Mouse (Mus musculus): ENCODE data around the gene Ceacam18. TPM values are rescaled to one million over a fixed set of nuclear protein-coding genes. Genes with fewer than 3 reads are reported as not detected.
A peak's percentile ranks its signal among the peaks of the same experiment; 100 is the strongest.

Ceacam18 gene
- polyA plus RNA-seq, 1 experiment: not detected

DNA sequence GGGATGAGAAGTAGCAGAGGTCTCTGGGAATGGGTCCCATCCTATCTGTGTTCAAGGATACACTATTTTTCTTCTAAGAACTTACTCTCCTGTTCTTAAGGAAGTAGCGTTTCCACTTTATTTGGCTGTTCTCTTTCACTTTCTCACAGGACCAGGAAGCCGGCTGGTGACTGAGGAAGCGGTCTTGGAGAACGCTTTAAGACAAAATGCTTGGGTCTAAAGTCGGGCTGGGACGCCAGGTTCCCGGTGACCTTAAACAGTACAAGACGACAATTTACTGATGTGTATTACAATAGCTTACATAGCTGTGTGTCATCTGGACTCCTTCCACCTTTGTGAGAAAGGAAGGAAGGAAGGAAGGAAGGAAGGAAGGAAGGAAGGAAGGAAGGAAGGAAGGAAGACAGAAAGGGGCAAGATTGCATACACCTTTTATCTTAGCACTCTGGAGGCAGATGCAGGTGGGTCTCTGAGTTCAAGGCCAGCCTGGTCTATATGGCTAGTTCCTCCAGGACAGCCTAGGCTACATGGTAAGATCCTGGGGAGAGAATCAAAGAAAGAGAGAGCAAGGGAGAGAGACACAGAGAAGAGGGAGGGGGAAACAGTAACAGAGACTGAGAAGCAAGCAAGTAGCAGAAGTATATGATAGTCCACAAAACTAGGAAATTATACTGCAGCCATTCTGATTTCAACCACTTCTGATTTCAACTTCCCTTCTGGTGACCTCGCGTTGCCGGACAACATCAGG is 36.7 kb downstream of the Ceacam18 start:
- H3ac ChIP-seq (ENCODE audit: control insufficient read depth, insufficient read length): peak overlapping the region; percentile 61
- H3K36me3 ChIP-seq (ENCODE audit: control insufficient read depth, insufficient read depth): peaks cover 4% of the 10 kb centered on the region
- H3K4me2 ChIP-seq (ENCODE audit: low read depth): peak overlapping the region; percentile 72
- H3K27me3 ChIP-seq (ENCODE audit: control insufficient read depth, insufficient read depth, insufficient read length): no peaks in the 10 kb centered on the region
- TF ChIP-seq USF1 (IDR thresholded peaks at IDR 0.05; ENCODE audit: low read depth): no peak
- TF ChIP-seq TCF3 (IDR thresholded peaks at IDR 0.05; ENCODE audit: insufficient read length, low read depth): no peak
- TF ChIP-seq CEBPB (IDR thresholded peaks at IDR 0.05; ENCODE audit: insufficient read depth, poor library complexity, severe bottlenecking): no peak
- no peak for TF ChIP-seq TCF12 (IDR thresholded peaks at IDR 0.05; ENCODE audit: insufficient read depth, poor library complexity, severe bottlenecking)
- TF ChIP-seq MAX (IDR thresholded peaks at IDR 0.05; ENCODE audit: low read depth): no peak
- TF ChIP-seq MYOG (IDR thresholded peaks at IDR 0.05; ENCODE audit: control insufficient read depth in 1 of 3, insufficient read depth in 1 of 3, insufficient read length in 2 of 3, low read depth in 2 of 3): no peak
- no peak for TF ChIP-seq E2F4 (IDR thresholded peaks at IDR 0.05; ENCODE audit: insufficient read depth)
- no peak for TF ChIP-seq MYOD1 (IDR thresholded peaks at IDR 0.05; ENCODE audit: control insufficient read depth in 1 of 3, insufficient read length in 2 of 3, low read depth in 2 of 3)
- no peak for TF ChIP-seq REST (IDR thresholded peaks at IDR 0.05; ENCODE audit: insufficient read depth, insufficient read length)
- TF ChIP-seq SRF (IDR thresholded peaks at IDR 0.05; ENCODE audit: control insufficient read depth, insufficient read length, low read depth): no peak
- TF ChIP-seq POLR2A (IDR thresholded peaks at IDR 0.05; ENCODE audit: insufficient read length, low read depth): no peak
- TF ChIP-seq POLR2AphosphoS2 (IDR thresholded peaks at IDR 0.05; ENCODE audit: insufficient read length, low read depth): no peak
- peak overlapping the region; percentile 61 for H3K4me3 ChIP-seq
- peaks cover 20% of the 10 kb centered on the region for H3K79me2 ChIP-seq (ENCODE audit: control insufficient read depth, insufficient read depth)

DNA sequence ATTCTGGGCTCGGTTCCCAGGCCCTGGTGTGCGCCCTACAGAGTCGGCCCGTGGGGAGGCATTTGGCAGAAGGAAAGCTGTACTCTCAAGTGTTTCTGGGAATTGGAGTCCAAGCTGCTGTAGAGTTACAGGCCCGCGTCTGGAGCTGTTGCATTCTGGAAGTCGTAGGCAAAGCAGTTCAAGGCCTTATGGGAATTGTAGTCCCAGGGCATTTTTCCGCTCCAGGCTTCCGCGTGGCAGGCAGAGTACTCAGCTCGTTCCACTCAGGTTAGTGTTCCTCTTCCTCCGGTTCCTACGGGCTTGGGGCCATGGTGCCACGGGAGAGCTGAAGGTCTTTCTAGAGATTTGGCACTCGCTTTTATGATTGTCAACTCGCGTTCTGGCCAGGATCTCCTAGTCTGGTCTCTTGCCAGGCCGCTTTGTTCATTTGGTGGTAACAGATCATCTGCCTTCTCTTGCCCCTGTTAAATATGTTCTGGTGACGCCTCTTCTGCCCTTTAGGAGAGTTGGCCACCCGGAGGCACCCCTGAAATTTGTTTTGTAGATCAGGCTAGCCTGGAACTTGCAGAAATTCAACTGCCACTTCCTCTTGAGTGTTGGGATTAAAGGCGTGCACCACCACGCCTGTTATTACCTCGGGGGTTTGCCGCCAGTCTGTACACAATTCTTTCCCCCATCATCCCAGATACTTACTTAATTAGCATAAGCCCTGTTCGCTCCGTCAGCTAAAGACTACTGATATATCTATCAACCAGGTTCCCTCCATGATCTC is 37.5 kb downstream of the Ceacam18 start, which contains the start of gene Ctu1:
Gene Ctu1, plus strand, starts transcription at position 208 of the 772 bp plus-strand sequence.
- Histone ChIP-seq H3K4me3 (peak within 1 kb of the TSS; percentile 61), H3ac (ENCODE audit: control insufficient read depth, insufficient read length) (peak within 1 kb of the TSS; percentile 61), H3K79me2 (ENCODE audit: control insufficient read depth, insufficient read depth) (peaks cover 20% of the 10 kb centered on the region), H3K4me2 (ENCODE audit: low read depth) (peak within 1 kb of the TSS; percentile 82), H3K36me3 (ENCODE audit: control insufficient read depth, insufficient read depth) (peaks cover 5% of the 10 kb centered on the region), H3K27me3 (ENCODE audit: control insufficient read depth, insufficient read depth, insufficient read length) (no peaks in the 10 kb centered on the region)
- TF ChIP-seq TCF3 (IDR thresholded peaks at IDR 0.05; ENCODE audit: insufficient read length, low read depth): no peak
- no peak for TF ChIP-seq MYOG (IDR thresholded peaks at IDR 0.05; ENCODE audit: control insufficient read depth in 1 of 3, insufficient read depth in 1 of 3, insufficient read length in 2 of 3, low read depth in 2 of 3)
- no peak for TF ChIP-seq POLR2AphosphoS2 (IDR thresholded peaks at IDR 0.05; ENCODE audit: insufficient read length, low read depth)
- no peak for TF ChIP-seq USF1 (IDR thresholded peaks at IDR 0.05; ENCODE audit: low read depth)
- no peak for TF ChIP-seq MYOD1 (IDR thresholded peaks at IDR 0.05; ENCODE audit: control insufficient read depth in 1 of 3, insufficient read length in 2 of 3, low read depth in 2 of 3)
- peak; percentile 61 for TF ChIP-seq POLR2A (IDR thresholded peaks at IDR 0.05; ENCODE audit: insufficient read length, low read depth)

DNA sequence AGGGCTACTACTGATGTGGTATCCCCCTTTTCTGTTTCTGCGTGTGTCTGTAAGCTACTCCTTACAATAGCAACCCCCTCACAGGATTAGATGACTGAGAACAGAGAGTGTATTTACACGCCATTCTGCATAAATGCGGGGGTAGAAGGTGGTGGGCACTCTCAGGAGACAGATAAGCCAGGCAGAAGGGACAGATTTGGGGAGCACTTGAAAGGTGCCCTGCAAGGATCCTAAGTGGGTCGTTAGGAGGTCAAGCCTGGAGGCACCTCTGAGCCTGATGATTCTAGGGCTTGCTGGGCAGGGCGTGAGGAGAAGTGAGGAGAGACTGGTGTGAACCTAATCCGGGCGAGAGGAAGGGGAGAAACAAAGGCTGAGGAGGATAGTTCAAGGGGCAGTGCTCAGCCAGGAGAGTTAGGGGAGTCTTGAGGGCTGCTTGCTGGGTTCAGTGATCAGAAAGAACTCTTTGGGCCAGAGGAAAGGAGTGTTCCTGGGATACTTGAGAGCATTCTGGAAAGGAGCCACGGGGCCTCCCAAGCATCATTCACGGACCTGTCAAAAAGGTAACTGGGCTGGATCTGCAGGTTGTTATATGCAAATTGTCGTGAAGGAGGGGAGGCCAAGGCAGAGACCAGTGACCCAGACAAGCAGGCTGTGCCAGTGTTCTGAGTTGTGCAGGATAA is 38.2 kb downstream of the Ceacam18 start:
- H3ac ChIP-seq (ENCODE audit: control insufficient read depth, insufficient read length): peak overlapping the region; percentile 61
- H3K36me3 ChIP-seq (ENCODE audit: control insufficient read depth, insufficient read depth): peaks cover 10% of the 10 kb centered on the region
- H3K4me3 ChIP-seq: peak overlapping the region; percentile 61
- peaks cover 20% of the 10 kb centered on the region for H3K79me2 ChIP-seq (ENCODE audit: control insufficient read depth, insufficient read depth)
- H3K27me3 ChIP-seq (ENCODE audit: control insufficient read depth, insufficient read depth, insufficient read length): no peaks in the 10 kb centered on the region
- H3K4me2 ChIP-seq (ENCODE audit: low read depth): peak overlapping the region; percentile 82
- TF ChIP-seq POLR2AphosphoS2 (IDR thresholded peaks at IDR 0.05; ENCODE audit: insufficient read length, low read depth) (no peak), MYOG (IDR thresholded peaks at IDR 0.05; ENCODE audit: control insufficient read depth in 1 of 3, insufficient read depth in 1 of 3, insufficient read length in 2 of 3, low read depth in 2 of 3) (no peak)

DNA sequence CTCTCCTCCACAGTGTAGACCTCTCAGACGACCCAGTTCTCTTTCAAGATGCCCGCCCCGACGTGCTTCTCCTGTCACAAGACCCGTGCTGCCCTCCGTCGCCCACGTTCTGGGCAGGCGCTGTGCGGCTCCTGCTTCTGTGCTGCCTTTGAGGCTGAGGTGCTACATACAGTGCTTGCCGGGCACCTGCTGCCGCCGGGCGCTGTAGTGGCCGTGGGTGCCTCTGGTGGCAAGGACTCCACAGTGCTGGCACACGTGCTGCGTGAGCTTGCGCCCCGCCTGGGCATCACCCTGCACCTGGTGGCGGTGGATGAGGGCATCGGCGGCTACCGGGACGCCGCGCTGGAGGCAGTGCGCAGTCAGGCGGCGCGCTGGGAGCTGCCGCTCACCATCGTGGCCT is 40.6 kb downstream of the Ceacam18 start:
- Histone ChIP-seq H3ac (ENCODE audit: control insufficient read depth, insufficient read length) (no peak overlapping the region), H3K36me3 (ENCODE audit: control insufficient read depth, insufficient read depth) (peaks cover 10% of the 10 kb centered on the region), H3K27me3 (ENCODE audit: control insufficient read depth, insufficient read depth, insufficient read length) (no peaks in the 10 kb centered on the region), H3K79me2 (ENCODE audit: control insufficient read depth, insufficient read depth) (peaks cover 20% of the 10 kb centered on the region), H3K4me2 (ENCODE audit: low read depth) (no peak overlapping the region), H3K4me3 (no peak overlapping the region)
- TF ChIP-seq USF1 (IDR thresholded peaks at IDR 0.05; ENCODE audit: low read depth) (no peak), E2F4 (IDR thresholded peaks at IDR 0.05; ENCODE audit: insufficient read depth) (no peak), SRF (IDR thresholded peaks at IDR 0.05; ENCODE audit: control insufficient read depth, insufficient read length, low read depth) (no peak), MAX (IDR thresholded peaks at IDR 0.05; ENCODE audit: low read depth) (no peak), CEBPB (IDR thresholded peaks at IDR 0.05; ENCODE audit: insufficient read depth, poor library complexity, severe bottlenecking) (no peak), TCF3 (IDR thresholded peaks at IDR 0.05; ENCODE audit: insufficient read length, low read depth) (no peak), REST (IDR thresholded peaks at IDR 0.05; ENCODE audit: insufficient read depth, insufficient read length) (no peak), MYOG (IDR thresholded peaks at IDR 0.05; ENCODE audit: control insufficient read depth in 1 of 3, insufficient read depth in 1 of 3, insufficient read length in 2 of 3, low read depth in 2 of 3) (no peak), POLR2A (IDR thresholded peaks at IDR 0.05; ENCODE audit: insufficient read length, low read depth) (no peak), TCF12 (IDR thresholded peaks at IDR 0.05; ENCODE audit: insufficient read depth, poor library complexity, severe bottlenecking) (no peak), MYOD1 (IDR thresholded peaks at IDR 0.05; ENCODE audit: control insufficient read depth in 1 of 3, insufficient read length in 2 of 3, low read depth in 2 of 3) (no peak), POLR2AphosphoS2 (IDR thresholded peaks at IDR 0.05; ENCODE audit: insufficient read length, low read depth) (no peak)
